Mouse (Mus musculus): Measurements from ENCODE around the gene Slc12a7. TPM values are rescaled to one million over a fixed set of nuclear protein-coding genes. Genes with fewer than 3 reads are reported as not detected.

Slc12a7 gene
- total and polyA plus RNA-seq, 3 experiments = 3.1 to 6.9 TPM; not detected in 1

GRCm38 (mm10) chr13:73714020-73714419 is 18.9 kb upstream of the Slc12a7 start:
- DNase-seq (ENCODE audit: low read depth, low spot score) = peak; percentile 48
- TF ChIP-seq CHD2 (IDR thresholded peaks at IDR 0.05; ENCODE audit: low read length) (no peak), RAD21 (IDR thresholded peaks at IDR 0.05; ENCODE audit: low read depth, low read length) (peak; percentile 30), ZKSCAN1 (IDR thresholded peaks at IDR 0.05; ENCODE audit: low read depth, low read length) (no peak), MYC (IDR thresholded peaks at IDR 0.05; ENCODE audit: low read depth, low read length) (no peak), MYB (IDR thresholded peaks at IDR 0.05; ENCODE audit: low read depth, low read length) (no peak), GATA1 (IDR thresholded peaks at IDR 0.05; ENCODE audit: low read depth, low read length) (no peak), TBP (IDR thresholded peaks at IDR 0.05; ENCODE audit: low read depth, low read length) (no peak), BHLHE40 (IDR thresholded peaks at IDR 0.05; ENCODE audit: borderline replicate concordance, low read depth, low read length) (no peak), RCOR1 (IDR thresholded peaks at IDR 0.05; ENCODE audit: low read depth, low read length) (no peak), SMC3 (IDR thresholded peaks at IDR 0.05; ENCODE audit: low read depth, low read length) (peak; percentile 70), CHD1 (IDR thresholded peaks at IDR 0.05; ENCODE audit: low read depth, low read length) (no peak), CTCF (IDR thresholded peaks at IDR 0.05 in 2 of 3, conservative IDR thresholded peaks at IDR 0.05 in 1 of 3; ENCODE audit: control insufficient read depth in 1 of 3, insufficient read depth in 1 of 3, low read depth in 2 of 3, low read length in 3 of 3, poor library complexity in 1 of 3, severe bottlenecking in 1 of 3) (peak; percentile 34 to 58 (median 52))

GRCm38 (mm10) chr13:73718225-73718624 is 14.7 kb upstream of the Slc12a7 start:
- TF ChIP-seq RAD21 (IDR thresholded peaks at IDR 0.05; ENCODE audit: low read depth, low read length) = peak; percentile 95
- no peak for TF ChIP-seq POLR2AphosphoS5 (IDR thresholded peaks at IDR 0.05; ENCODE audit: borderline replicate concordance, low read depth, low read length)
- TF ChIP-seq SMC3 (IDR thresholded peaks at IDR 0.05; ENCODE audit: low read depth, low read length) = peak; percentile 90
- peak; percentile 85 for TF ChIP-seq ZC3H11A (IDR thresholded peaks at IDR 0.05; ENCODE audit: low read depth, low read length)
- peak; percentile 76 to 99 (median 91) for TF ChIP-seq CTCF (IDR thresholded peaks at IDR 0.05 in 2 of 3, conservative IDR thresholded peaks at IDR 0.05 in 1 of 3; ENCODE audit: control insufficient read depth in 1 of 3, insufficient read depth in 1 of 3, low read depth in 2 of 3, low read length in 3 of 3, poor library complexity in 1 of 3, severe bottlenecking in 1 of 3)
- TF ChIP-seq MAX (IDR thresholded peaks at IDR 0.05; ENCODE audit: low read length) = peak; percentile 17; the same call in 1 of the 2 replicates
- H3K36me3 ChIP-seq (ENCODE audit: control insufficient read depth in 1 of 2, insufficient read depth in 2 of 2, low read length in 2 of 2) = peaks cover 0 to 9% of the 10 kb centered on the region in 2 experiments; a peak in 1 of 4 replicates
- peak; percentile 87 for DNase-seq (ENCODE audit: low read depth, low spot score)

More at GRCm38 (mm10) chr13:73714020-73714419, 18.9 kb upstream of the Slc12a7 start:
- Histone ChIP-seq H3K9me3 (replicated peaks; ENCODE audit: insufficient read depth, low read length) (no peaks in the 10 kb centered on the region), H3K27ac (ENCODE audit: control insufficient read depth, low read depth, low read length) (no peak overlapping the region), H3K4me3 (ENCODE audit: control insufficient read depth in 1 of 2, insufficient read depth in 1 of 2, low read depth in 2 of 2, low read length in 2 of 2) (no peak overlapping the region), H3K4me1 (ENCODE audit: control insufficient read depth in 1 of 2, insufficient read depth in 2 of 2, low read length in 2 of 2) (no peaks in the 10 kb centered on the region), H3K36me3 (ENCODE audit: control insufficient read depth in 1 of 2, insufficient read depth in 2 of 2, low read length in 2 of 2) (peaks cover 0 to 2% of the 10 kb centered on the region in 2 experiments; a peak in 1 of 4 replicates), H3K9ac (ENCODE audit: control insufficient read depth, low read depth, low read length, poor library complexity, severe bottlenecking) (no peak overlapping the region), H3K79me2 (ENCODE audit: control insufficient read depth, insufficient read depth, low read length, poor library complexity) (no peaks in the 10 kb centered on the region), H3K27me3 (ENCODE audit: control insufficient read depth in 1 of 2, insufficient read depth in 2 of 2, low read length in 2 of 2) (peaks cover 4 to 7% of the 10 kb centered on the region in 2 experiments; a peak in 3 of 4 replicates)

More at GRCm38 (mm10) chr13:73718225-73718624, 14.7 kb upstream of the Slc12a7 start:
- no peaks in the 10 kb centered on the region for H3K9me3 ChIP-seq (replicated peaks; ENCODE audit: insufficient read depth, low read length)
- H3K79me2 ChIP-seq (ENCODE audit: control insufficient read depth, insufficient read depth, low read length, poor library complexity) = no peaks in the 10 kb centered on the region
- no peak overlapping the region for H3K9ac ChIP-seq (ENCODE audit: control insufficient read depth, low read depth, low read length, poor library complexity, severe bottlenecking)
- peaks cover 0 to 9% of the 10 kb centered on the region in 2 experiments; a peak in 3 of 4 replicates for H3K4me1 ChIP-seq (ENCODE audit: control insufficient read depth in 1 of 2, insufficient read depth in 2 of 2, low read length in 2 of 2)
- H3K4me3 ChIP-seq (ENCODE audit: control insufficient read depth in 1 of 2, insufficient read depth in 1 of 2, low read depth in 2 of 2, low read length in 2 of 2) = no peak overlapping the region
- H3K27ac ChIP-seq (ENCODE audit: control insufficient read depth, low read depth, low read length) = no peak overlapping the region
- no peaks in the 10 kb centered on the region; a peak in 1 of 4 replicates for H3K27me3 ChIP-seq (ENCODE audit: control insufficient read depth in 1 of 2, insufficient read depth in 2 of 2, low read length in 2 of 2)

Data from MEL (cell line).